Mouse (Mus musculus): ENCODE measurements around the gene Metap2. TPM values are rescaled to one million over a fixed set of nuclear protein-coding genes. Genes with fewer than 3 reads are reported as not detected.

Gene Metap2
- polyA plus RNA-seq, 1 experiment from 2014 or later: 119 TPM

DNA sequence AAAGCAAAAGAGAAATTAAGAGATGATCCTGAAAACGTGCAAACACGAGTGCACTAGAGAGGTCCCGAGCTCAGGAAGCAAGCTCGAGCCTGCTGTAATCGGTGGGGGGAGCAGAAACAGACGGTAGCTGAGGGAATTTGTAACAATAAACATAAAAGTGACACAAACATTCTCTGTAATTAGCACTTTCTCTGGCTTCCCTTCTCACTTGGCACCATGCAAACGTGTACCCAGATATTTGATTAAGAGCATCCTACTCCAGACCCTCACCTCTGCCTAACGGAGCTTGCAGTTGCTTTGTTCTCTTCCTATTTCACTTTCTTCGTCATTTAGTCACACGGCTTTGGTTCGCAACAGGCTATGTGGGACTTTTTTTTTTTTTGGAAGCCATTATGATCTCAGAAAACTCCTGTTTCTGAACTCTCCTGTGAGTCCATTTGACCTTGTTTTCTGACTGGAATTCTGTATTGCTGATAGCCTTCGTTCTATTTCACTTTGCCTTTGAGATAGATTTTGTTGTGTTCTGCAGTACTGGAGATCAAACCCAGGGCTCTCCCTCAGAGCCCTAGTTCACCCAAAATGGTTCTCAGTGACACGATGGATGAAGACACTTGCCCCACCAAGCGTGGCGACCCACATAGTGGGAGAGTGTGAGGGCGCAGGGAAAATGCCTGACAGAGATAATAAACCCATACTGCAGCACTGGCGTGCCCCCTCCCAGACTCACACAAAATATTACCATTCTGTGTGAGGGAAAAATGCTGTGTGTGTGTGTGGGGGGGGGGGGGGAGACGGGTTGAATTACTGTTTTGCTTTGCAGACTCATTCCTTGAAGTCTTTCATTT is 64.9 kb downstream of the Metap2 start:
- Histone ChIP-seq H3K9me3 (ENCODE audit: control insufficient read depth) (no peaks in the 10 kb centered on the region), H3K4me3 (ENCODE audit: low read depth, low read length) (peak overlapping the region; percentile 18), H3K4me2 (replicated peaks; ENCODE audit: low read depth) (peak overlapping the region; percentile 48; the same call in 1 of the 2 replicates), H3K27ac (ENCODE audit: low read depth, low read length) (no peak overlapping the region), H3K27me3 (replicated peaks; ENCODE audit: control insufficient read depth, insufficient read depth, low read length) (peaks cover 66% of the 10 kb centered on the region), H3K9ac (ENCODE audit: low read depth, low read length) (no peak overlapping the region), H3K36me3 (ENCODE audit: control insufficient read depth, insufficient read depth) (no peaks in the 10 kb centered on the region), H3K4me1 (replicated peaks; ENCODE audit: control insufficient read depth, insufficient read depth, low read length) (0 out of 2 replicates have a peak, but pooled peaks cover 4% of the 10 kb centered on the region)
- ATAC-seq: no peak
- no peak for TF ChIP-seq CTCF (IDR thresholded peaks at IDR 0.05; ENCODE audit: low read depth)
- WGBS: 8% methylated on average over 18 of the region's 18 CpGs

GRCm38 (mm10) chr10:93830931-93831729 is 65.8 kb downstream of the Metap2 start, which contains the start of gene Usp44:
Gene Usp44 (plus strand): TSS chr10:93831555.
- no peak for TF ChIP-seq CTCF (IDR thresholded peaks at IDR 0.05; ENCODE audit: low read depth)
- Histone ChIP-seq H3K36me3 (ENCODE audit: control insufficient read depth, insufficient read depth) (no peaks in the 10 kb centered on the region), H3K4me2 (replicated peaks; ENCODE audit: low read depth) (peak within 1 kb of the TSS; percentile 48; the same call in 1 of the 2 replicates), H3K4me1 (replicated peaks; ENCODE audit: control insufficient read depth, insufficient read depth, low read length) (0 out of 2 replicates have a peak, but pooled peaks cover 4% of the 10 kb centered on the region), H3K9me3 (ENCODE audit: control insufficient read depth) (no peaks in the 10 kb centered on the region), H3K27me3 (replicated peaks; ENCODE audit: control insufficient read depth, insufficient read depth, low read length) (peaks cover 58% of the 10 kb centered on the region), H3K9ac (ENCODE audit: low read depth, low read length) (no peak within 1 kb of the TSS), H3K27ac (ENCODE audit: low read depth, low read length) (no peak within 1 kb of the TSS), H3K4me3 (ENCODE audit: low read depth, low read length) (peak within 1 kb of the TSS; percentile 18)
- no peak for ATAC-seq
- WGBS: 12% methylated on average over 22 of the region's 22 CpGs

DNA sequence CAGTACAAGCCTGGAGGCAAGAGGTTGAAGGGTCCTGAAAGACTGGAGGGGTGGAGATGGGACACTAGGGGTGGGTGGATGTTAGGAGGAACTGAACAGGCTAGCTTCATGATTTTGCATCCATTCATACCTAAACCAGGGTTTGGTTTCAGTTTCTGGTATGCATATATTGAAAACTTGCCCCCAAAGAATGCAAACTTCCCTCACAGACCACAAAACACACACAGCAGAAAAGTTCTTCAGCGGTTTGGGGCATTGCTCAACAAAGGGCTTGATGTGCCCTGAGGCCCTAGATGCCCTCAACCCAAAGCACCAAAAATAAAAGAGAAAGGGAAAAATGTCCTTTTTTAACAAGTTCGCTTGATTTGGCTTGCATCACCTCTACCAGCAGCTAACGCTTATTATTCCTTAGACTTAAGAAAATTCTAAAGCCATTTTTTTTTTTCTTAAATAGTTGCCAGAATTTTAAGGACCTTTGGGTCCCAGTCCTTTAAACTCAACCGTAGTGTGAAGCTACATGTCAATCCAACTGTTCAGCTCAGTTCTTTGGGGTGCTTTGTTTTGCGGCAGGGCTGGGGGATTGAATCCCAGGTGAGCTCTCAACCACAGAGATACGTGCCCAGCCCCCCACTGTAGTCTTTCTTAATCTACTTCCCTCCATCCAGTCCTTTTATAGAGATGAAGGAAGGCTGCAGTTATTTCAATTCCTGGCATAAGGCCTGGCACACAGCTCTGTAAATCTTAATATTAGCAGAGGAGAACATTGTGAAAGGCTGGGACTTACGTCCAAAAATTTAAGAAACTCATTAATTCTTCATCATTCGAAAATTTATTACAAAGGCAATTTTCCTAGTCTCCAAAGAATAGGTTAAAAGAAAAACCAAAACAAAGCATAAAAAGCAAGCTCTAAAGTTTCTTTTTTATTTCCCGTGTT is 66.7 kb downstream of the Metap2 start:
- Histone ChIP-seq H3K9ac (ENCODE audit: low read depth, low read length) (no peak overlapping the region), H3K9me3 (ENCODE audit: control insufficient read depth) (no peaks in the 10 kb centered on the region), H3K4me3 (ENCODE audit: low read depth, low read length) (no peak overlapping the region), H3K27ac (ENCODE audit: low read depth, low read length) (no peak overlapping the region), H3K4me2 (replicated peaks; ENCODE audit: low read depth) (no peak overlapping the region), H3K36me3 (ENCODE audit: control insufficient read depth, insufficient read depth) (no peaks in the 10 kb centered on the region), H3K4me1 (replicated peaks; ENCODE audit: control insufficient read depth, insufficient read depth, low read length) (0 out of 2 replicates have a peak, but pooled peaks cover 4% of the 10 kb centered on the region), H3K27me3 (replicated peaks; ENCODE audit: control insufficient read depth, insufficient read depth, low read length) (peaks cover 48% of the 10 kb centered on the region)
- 47% methylated on average over 9 of the region's 9 CpGs for WGBS
- ATAC-seq: no peak
- TF ChIP-seq CTCF (IDR thresholded peaks at IDR 0.05; ENCODE audit: low read depth): no peak

- 38% methylated on average over 7 of the region's 7 CpGs for WGBS
- H3K36me3 ChIP-seq (ENCODE audit: control insufficient read depth, insufficient read depth): no peaks in the 10 kb centered on the region
- H3K27ac ChIP-seq (ENCODE audit: low read depth, low read length): no peak overlapping the region
- no peak for ATAC-seq
- H3K4me2 ChIP-seq (replicated peaks; ENCODE audit: low read depth): no peak overlapping the region
- no peak overlapping the region for H3K4me3 ChIP-seq (ENCODE audit: low read depth, low read length)
- no peak overlapping the region for H3K9ac ChIP-seq (ENCODE audit: low read depth, low read length)
- H3K9me3 ChIP-seq (ENCODE audit: control insufficient read depth): no peaks in the 10 kb centered on the region
- TF ChIP-seq CTCF (IDR thresholded peaks at IDR 0.05; ENCODE audit: low read depth): peak; percentile 88
- no peaks in the 10 kb centered on the region for H3K4me1 ChIP-seq (replicated peaks; ENCODE audit: control insufficient read depth, insufficient read depth, low read length)
- no peaks in the 10 kb centered on the region for H3K27me3 ChIP-seq (replicated peaks; ENCODE audit: control insufficient read depth, insufficient read depth, low read length)
Measured at GRCm38 (mm10) chr10:93818661-93819060, 78.2 kb downstream of the Metap2 start.

- Histone ChIP-seq H3K9ac (ENCODE audit: low read depth, low read length) (no peak overlapping the region), H3K27me3 (replicated peaks; ENCODE audit: control insufficient read depth, insufficient read depth, low read length) (no peaks in the 10 kb centered on the region), H3K4me1 (replicated peaks; ENCODE audit: control insufficient read depth, insufficient read depth, low read length) (no peaks in the 10 kb centered on the region), H3K4me2 (replicated peaks; ENCODE audit: low read depth) (no peak overlapping the region), H3K4me3 (ENCODE audit: low read depth, low read length) (no peak overlapping the region), H3K9me3 (ENCODE audit: control insufficient read depth) (no peaks in the 10 kb centered on the region), H3K27ac (ENCODE audit: low read depth, low read length) (no peak overlapping the region), H3K36me3 (ENCODE audit: control insufficient read depth, insufficient read depth) (no peaks in the 10 kb centered on the region)
- TF ChIP-seq CTCF (IDR thresholded peaks at IDR 0.05; ENCODE audit: low read depth): peak; percentile 30; the same call in 1 of the 2 replicates
- WGBS: 80% methylated on average over 10 of the region's 10 CpGs
- ATAC-seq: no peak
Measured at GRCm38 (mm10) chr10:93813755-93814154, 83.1 kb downstream of the Metap2 start.

Data from intestine, postnatal 0 days (tissue).